Mouse (Mus musculus) bone marrow macrophage, adult 2 months (primary cell): Measurements from ENCODE around the gene Dpp8.

Source experiments
- CTCF ChIP-seq: IDR thresholded peaks from 2 replicates; pipeline ENCODE4 v1.5.1; 2012; ENCODE audit warnings: low read depth, mild to moderate bottlenecking, low read length, moderate library complexity
- POLR2A ChIP-seq: IDR thresholded peaks from 2 replicates; pipeline ENCODE4 v1.6.1; 2012; ENCODE audit warnings: mild to moderate bottlenecking, low read depth, low read length, borderline replicate concordance

- TF ChIP-seq POLR2A (no peak), CTCF (no peak)
Observed at GRCm38 (mm10) chr9:65094237-65094636, 62.0 kb downstream of the Dpp8 start.
